Mouse (Mus musculus) lung, postnatal 0 days (tissue): ENCODE results near the gene Ncaph2.

ENCODE experiments used
- CTCF ChIP-seq: IDR thresholded peaks from 2 replicates; pipeline ENCODE4 v1.5.1; 2016; ENCODE audit warnings: antibody characterized with exemption, mild to moderate bottlenecking
- EP300 ChIP-seq: IDR thresholded peaks from 2 replicates; pipeline ENCODE4 v1.6.1; 2016; ENCODE audit warnings: antibody characterized with exemption, mild to moderate bottlenecking, control low read depth

DNA sequence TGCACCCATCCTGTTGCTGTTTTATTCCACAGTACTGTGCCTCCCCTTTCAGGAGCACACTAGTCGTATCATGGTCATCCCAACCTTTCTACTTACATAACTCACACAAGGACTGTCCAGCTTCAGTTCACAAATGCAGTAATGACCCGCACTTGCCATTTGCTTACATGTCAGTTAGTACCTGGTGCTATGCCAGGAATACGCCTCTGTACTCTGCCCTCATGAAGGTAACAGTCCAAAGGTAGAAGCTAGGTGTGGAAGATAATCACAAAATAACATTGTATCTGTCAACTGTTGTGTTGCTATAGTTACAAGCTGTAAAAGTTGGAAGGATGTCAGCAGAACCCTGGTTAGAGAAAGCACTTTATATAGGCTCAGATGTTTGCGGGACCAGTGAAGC, 41.4 kb downstream of the Ncaph2 start:
- TF ChIP-seq EP300 (no peak), CTCF (no peak)
